Mouse (Mus musculus) bone marrow macrophage, adult 2 months (primary cell): ENCODE data around the gene Serinc5.

Experiments used
- CTCF ChIP-seq: IDR thresholded peaks from 2 replicates; pipeline ENCODE4 v1.5.1; 2012; ENCODE audit warnings: low read depth, mild to moderate bottlenecking, low read length, moderate library complexity
- POLR2A ChIP-seq: IDR thresholded peaks from 2 replicates; pipeline ENCODE4 v1.6.1; 2012; ENCODE audit warnings: mild to moderate bottlenecking, low read depth, low read length, borderline replicate concordance

DNA sequence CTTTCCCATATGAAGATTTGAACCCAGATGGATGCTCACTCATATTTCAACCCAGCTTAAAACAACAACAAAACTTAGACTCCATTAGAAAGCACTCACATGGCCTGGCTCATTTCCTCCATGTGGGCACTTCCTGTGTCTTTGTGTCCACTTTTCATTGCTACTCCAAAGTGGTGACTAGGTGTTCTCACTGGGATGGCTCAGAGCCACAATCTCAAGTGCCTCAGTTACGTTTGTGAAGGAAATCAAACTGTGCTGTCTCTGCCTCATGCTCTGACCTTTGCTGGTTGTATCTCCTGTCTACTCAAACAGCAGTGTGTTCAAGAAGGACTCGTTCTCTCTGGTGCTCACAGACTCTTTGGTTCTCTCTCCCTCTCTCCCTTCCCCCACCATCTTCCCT, 70.7 kb downstream of the Serinc5 start:
- TF ChIP-seq POLR2A (no peak), CTCF (no peak)
